Mouse (Mus musculus) kidney, adult 2 months (tissue): ENCODE data around the gene Atxn10.

Experiments
- CTCF ChIP-seq: fragments of 200-500 bp; conservative IDR thresholded peaks from 2 replicates; pipeline ENCODE4 v1.5.1; 2011; ENCODE audit warnings: low read depth, mild to moderate bottlenecking, control low read depth, low read length, moderate library complexity, mixed read lengths; ENCODE audit not compliant: insufficient read depth, insufficient read length
- POLR2A ChIP-seq: fragments of 200-500 bp; IDR thresholded peaks from one replicate; pipeline ENCODE4 v1.6.1; 2011; ENCODE audit warnings: low read depth, low read length, control low read depth

DNA sequence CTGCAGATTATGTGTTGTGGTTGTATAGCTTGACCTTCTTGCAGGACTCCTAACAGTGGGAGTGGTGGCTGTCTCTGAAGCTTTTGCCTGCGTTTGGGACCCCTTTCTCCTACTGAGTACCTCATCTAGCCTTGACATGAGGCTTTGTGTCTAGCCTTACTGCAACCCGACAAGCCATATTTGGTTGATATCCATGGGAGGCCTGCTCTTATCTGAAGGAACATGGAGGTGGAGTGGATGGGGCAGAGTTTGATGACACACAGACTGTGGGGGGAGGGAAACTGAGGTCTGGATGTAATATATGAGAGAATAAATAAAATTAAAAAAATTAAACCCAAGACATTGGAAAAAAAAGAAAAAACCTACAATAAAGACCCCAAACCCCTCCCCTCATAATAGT lies 14.1 kb downstream of the Atxn10 start:
- TF ChIP-seq POLR2A = no peak
- TF ChIP-seq CTCF = no peak
